Mouse (Mus musculus): ENCODE data around the gene Cit. TPM values are rescaled to one million over a fixed set of nuclear protein-coding genes. Genes with fewer than 3 reads are reported as not detected.

Gene Cit
- polyA plus RNA-seq, 1 experiment from 2014 or later = 39.8 TPM

DNA sequence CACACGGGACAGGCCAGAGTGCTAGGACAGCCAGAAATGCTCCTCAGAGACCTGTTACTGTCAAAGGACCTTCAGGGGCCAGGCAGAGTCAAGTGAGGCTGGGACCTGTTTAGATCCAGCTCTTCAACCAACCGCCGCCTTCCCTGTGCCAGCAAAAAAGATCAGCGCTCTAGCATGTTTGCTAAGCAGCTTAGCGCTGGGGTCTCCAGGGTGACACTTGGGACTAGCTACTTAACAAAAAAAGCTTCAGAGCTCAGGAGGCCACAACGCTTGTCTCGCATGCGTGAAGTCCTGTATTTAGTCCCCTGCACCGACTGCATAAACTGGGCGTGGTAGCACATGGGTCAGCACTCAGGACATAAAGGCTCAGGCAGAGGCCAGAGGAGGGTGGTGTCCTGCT, 16.9 kb downstream of the Cit start:
- H3K9ac ChIP-seq (ENCODE audit: low read depth, low read length) = no peak overlapping the region
- no peak overlapping the region for H3K4me3 ChIP-seq (ENCODE audit: low read length)
- no peak overlapping the region for H3K4me2 ChIP-seq (ENCODE audit: low read length)
- no peak overlapping the region for H3K27ac ChIP-seq (ENCODE audit: low read depth, low read length)
- WGBS = 86% methylated on average over 10 of the region's 10 CpGs
- no peaks in the 10 kb centered on the region for H3K27me3 ChIP-seq (replicated peaks; ENCODE audit: control insufficient read depth, insufficient read depth, low read length)
- H3K36me3 ChIP-seq (ENCODE audit: control insufficient read depth, insufficient read depth, low read length) = no peaks in the 10 kb centered on the region; the same call in 1 of the 2 replicates
- no peak for ATAC-seq
- no peaks in the 10 kb centered on the region for H3K9me3 ChIP-seq (ENCODE audit: control insufficient read depth, low read length)
- H3K4me1 ChIP-seq (ENCODE audit: control insufficient read depth, insufficient read depth, low read depth, low read length) = no peaks in the 10 kb centered on the region; the same call in 1 of the 2 replicates

DNA sequence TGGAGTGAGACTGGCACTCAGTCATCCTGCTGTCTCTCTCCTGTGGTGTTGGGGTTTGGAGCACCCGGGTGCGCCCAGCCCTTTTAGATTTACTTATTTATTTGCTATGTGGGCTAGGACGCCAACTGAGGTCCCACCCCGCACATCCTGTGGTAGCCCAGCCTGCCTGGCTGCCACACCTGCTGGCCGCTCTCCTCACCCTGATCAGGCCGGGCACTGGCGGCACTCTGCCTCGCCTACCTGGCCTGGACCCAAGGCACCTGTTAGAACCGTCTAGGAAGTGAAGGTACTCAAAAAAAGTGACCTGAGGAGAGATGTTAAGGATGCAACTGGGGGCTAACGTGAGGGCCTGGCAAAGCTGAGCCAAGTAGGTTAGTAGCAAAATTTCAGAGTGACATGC, 17.4 kb downstream of the Cit start:
- H3K27ac ChIP-seq (ENCODE audit: low read depth, low read length) = no peak overlapping the region
- H3K4me3 ChIP-seq (ENCODE audit: low read length) = no peak overlapping the region

DNA sequence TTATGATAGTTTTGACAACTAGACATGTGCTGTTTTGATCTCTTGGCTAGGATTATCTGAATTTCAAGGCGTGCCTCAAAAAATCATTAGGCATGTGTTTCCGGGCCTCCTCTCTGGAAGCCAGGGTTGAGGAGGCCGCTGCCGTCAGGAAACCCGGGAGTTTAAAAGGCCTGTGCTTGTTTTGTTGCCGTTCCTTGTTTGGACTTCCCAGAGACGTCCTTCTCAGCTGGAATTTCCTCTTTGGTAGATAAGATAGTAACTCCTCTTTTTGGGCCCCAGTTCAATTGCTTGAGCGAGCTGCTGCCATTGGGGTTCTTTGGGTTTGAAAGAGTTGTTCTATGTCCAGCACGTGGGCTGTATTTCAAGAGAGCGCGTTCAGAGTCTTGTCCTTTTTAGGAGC, 21.2 kb downstream of the Cit start:
- Histone ChIP-seq H3K27ac (ENCODE audit: low read depth, low read length) (no peak overlapping the region), H3K27me3 (replicated peaks; ENCODE audit: control insufficient read depth, insufficient read depth, low read length) (no peaks in the 10 kb centered on the region), H3K4me3 (ENCODE audit: low read length) (no peak overlapping the region), H3K9ac (ENCODE audit: low read depth, low read length) (no peak overlapping the region), H3K36me3 (ENCODE audit: control insufficient read depth, insufficient read depth, low read length) (no peaks in the 10 kb centered on the region; the same call in 1 of the 2 replicates), H3K9me3 (ENCODE audit: control insufficient read depth, low read length) (no peaks in the 10 kb centered on the region), H3K4me1 (ENCODE audit: control insufficient read depth, insufficient read depth, low read depth, low read length) (peaks cover 3% of the 10 kb centered on the region; the same call in 1 of the 2 replicates), H3K4me2 (ENCODE audit: low read length) (no peak overlapping the region)
- 79% methylated on average over 11 of the region's 11 CpGs for WGBS
- ATAC-seq = no peak

More for the DNA sequence above, 17.4 kb downstream of the Cit start:
- H3K9me3 ChIP-seq (ENCODE audit: control insufficient read depth, low read length) = no peaks in the 10 kb centered on the region
- no peaks in the 10 kb centered on the region; the same call in 1 of the 2 replicates for H3K36me3 ChIP-seq (ENCODE audit: control insufficient read depth, insufficient read depth, low read length)
- WGBS = 94% methylated on average over 10 of the region's 10 CpGs
- H3K4me1 ChIP-seq (ENCODE audit: control insufficient read depth, insufficient read depth, low read depth, low read length) = no peaks in the 10 kb centered on the region; the same call in 1 of the 2 replicates
- no peak for ATAC-seq
- no peak overlapping the region for H3K4me2 ChIP-seq (ENCODE audit: low read length)
- no peaks in the 10 kb centered on the region for H3K27me3 ChIP-seq (replicated peaks; ENCODE audit: control insufficient read depth, insufficient read depth, low read length)
- no peak overlapping the region for H3K9ac ChIP-seq (ENCODE audit: low read depth, low read length)

DNA sequence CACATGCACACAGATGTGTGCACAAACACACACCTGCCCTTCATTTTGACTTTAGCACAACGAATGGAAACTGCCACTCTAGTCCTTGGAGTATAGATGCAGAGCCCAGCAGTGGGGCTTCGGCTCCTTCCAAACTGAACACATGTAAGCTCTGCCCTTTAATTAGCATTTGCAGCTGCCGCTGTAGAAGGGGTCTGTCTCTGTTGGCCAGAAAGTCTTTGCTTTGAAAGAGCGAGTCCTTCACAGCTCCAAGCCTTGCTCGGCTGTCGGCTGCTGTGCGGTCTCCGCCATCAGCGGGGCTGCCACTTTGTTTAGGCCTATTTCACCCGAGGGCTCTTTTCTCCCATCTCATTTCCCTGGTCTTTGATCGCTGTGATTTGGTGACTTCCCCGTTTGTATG, 23.5 kb downstream of the Cit start:
- no peaks in the 10 kb centered on the region for H3K27me3 ChIP-seq (replicated peaks; ENCODE audit: control insufficient read depth, insufficient read depth, low read length)
- no peak for ATAC-seq
- H3K4me3 ChIP-seq (ENCODE audit: low read length) = no peak overlapping the region
- H3K9ac ChIP-seq (ENCODE audit: low read depth, low read length) = no peak overlapping the region
- H3K4me1 ChIP-seq (ENCODE audit: control insufficient read depth, insufficient read depth, low read depth, low read length) = peaks cover 3% of the 10 kb centered on the region; the same call in 1 of the 2 replicates
- no peaks in the 10 kb centered on the region for H3K9me3 ChIP-seq (ENCODE audit: control insufficient read depth, low read length)
- no peak overlapping the region for H3K4me2 ChIP-seq (ENCODE audit: low read length)
- H3K36me3 ChIP-seq (ENCODE audit: control insufficient read depth, insufficient read depth, low read length) = no peaks in the 10 kb centered on the region; the same call in 1 of the 2 replicates
- no peak overlapping the region for H3K27ac ChIP-seq (ENCODE audit: low read depth, low read length)
- WGBS = 40% methylated on average over 12 of the region's 12 CpGs

DNA sequence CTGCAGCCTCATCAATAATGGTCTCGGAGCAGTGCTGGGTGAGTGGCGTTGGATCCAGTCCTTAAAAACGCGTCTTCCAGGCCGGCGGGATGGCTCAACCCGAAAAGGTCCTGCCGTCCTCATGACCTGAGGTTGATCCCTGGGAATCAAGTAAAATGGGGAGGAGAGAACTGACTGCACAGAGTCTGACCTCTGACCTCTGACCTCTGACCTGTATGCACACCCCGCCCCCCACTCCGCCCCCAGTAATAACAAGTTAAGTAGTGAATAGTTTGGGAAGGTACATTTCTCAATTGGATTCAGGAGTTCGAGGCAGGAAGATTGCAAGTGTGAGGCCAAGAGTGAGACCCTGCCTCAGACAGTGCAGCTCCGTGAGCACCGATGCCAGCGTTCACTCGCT, 24.1 kb downstream of the Cit start:
- WGBS = 72% methylated on average over 15 of the region's 15 CpGs
- ATAC-seq = no peak
- Histone ChIP-seq H3K4me3 (ENCODE audit: low read length) (no peak overlapping the region), H3K4me2 (ENCODE audit: low read length) (no peak overlapping the region), H3K9me3 (ENCODE audit: control insufficient read depth, low read length) (no peaks in the 10 kb centered on the region), H3K36me3 (ENCODE audit: control insufficient read depth, insufficient read depth, low read length) (no peaks in the 10 kb centered on the region; the same call in 1 of the 2 replicates), H3K4me1 (ENCODE audit: control insufficient read depth, insufficient read depth, low read depth, low read length) (peaks cover 3% of the 10 kb centered on the region; the same call in 1 of the 2 replicates), H3K9ac (ENCODE audit: low read depth, low read length) (no peak overlapping the region), H3K27ac (ENCODE audit: low read depth, low read length) (no peak overlapping the region), H3K27me3 (replicated peaks; ENCODE audit: control insufficient read depth, insufficient read depth, low read length) (no peaks in the 10 kb centered on the region)

DNA sequence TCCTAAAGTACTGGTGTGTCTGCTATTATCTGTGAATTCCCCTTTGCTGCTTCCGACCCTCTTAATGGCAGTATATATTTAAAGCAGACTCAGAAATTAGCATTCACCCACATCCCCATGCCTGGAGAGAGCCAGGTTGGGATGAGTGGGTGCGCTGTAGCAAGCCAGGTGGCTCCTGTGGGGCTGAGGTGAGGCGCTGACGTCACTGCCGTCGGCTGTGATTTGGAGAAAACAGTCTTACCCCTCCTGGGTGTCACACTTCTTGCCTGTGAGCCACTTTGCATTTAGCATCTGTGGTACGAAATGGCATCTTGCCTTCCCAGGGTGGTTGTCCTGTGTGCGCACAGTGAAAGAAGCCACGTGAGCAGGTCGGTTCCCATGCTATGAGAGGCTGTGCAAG, 26.1 kb downstream of the Cit start:
- Histone ChIP-seq H3K4me2 (ENCODE audit: low read length) (no peak overlapping the region), H3K4me1 (ENCODE audit: control insufficient read depth, insufficient read depth, low read depth, low read length) (peaks cover 3% of the 10 kb centered on the region; the same call in 1 of the 2 replicates), H3K9ac (ENCODE audit: low read depth, low read length) (no peak overlapping the region), H3K27me3 (replicated peaks; ENCODE audit: control insufficient read depth, insufficient read depth, low read length) (no peaks in the 10 kb centered on the region), H3K27ac (ENCODE audit: low read depth, low read length) (no peak overlapping the region), H3K36me3 (ENCODE audit: control insufficient read depth, insufficient read depth, low read length) (no peaks in the 10 kb centered on the region), H3K4me3 (ENCODE audit: low read length) (no peak overlapping the region), H3K9me3 (ENCODE audit: control insufficient read depth, low read length) (no peaks in the 10 kb centered on the region)
- WGBS = 94% methylated on average over 10 of the region's 10 CpGs
- ATAC-seq = no peak

DNA sequence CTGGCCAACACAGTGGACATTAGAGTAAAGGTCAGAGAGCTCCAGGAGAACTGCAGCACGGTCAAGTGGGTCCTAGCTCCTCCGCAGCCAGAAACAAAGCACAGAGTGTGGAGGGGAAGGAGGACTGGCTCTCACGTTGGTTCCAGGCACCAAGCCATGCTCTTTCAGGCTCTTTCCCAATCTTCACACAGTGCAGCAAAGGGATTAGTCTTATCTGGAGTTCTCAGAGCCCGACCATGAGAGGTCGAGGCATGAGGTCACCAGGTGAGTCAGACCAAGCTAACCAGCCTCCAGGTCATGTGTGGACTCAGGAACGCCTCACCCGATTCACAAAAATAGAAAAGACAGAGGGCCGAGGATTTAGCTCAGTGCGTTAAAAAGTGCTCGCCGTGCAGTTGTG, 27.0 kb downstream of the Cit start:
- Histone ChIP-seq H3K27ac (ENCODE audit: low read depth, low read length) (no peak overlapping the region), H3K4me3 (ENCODE audit: low read length) (no peak overlapping the region), H3K9me3 (ENCODE audit: control insufficient read depth, low read length) (no peaks in the 10 kb centered on the region), H3K27me3 (replicated peaks; ENCODE audit: control insufficient read depth, insufficient read depth, low read length) (no peaks in the 10 kb centered on the region), H3K36me3 (ENCODE audit: control insufficient read depth, insufficient read depth, low read length) (no peaks in the 10 kb centered on the region), H3K4me1 (ENCODE audit: control insufficient read depth, insufficient read depth, low read depth, low read length) (peaks cover 3% of the 10 kb centered on the region; the same call in 1 of the 2 replicates), H3K9ac (ENCODE audit: low read depth, low read length) (no peak overlapping the region), H3K4me2 (ENCODE audit: low read length) (no peak overlapping the region)
- ATAC-seq = no peak
- WGBS = 92% methylated on average over 11 of the region's 11 CpGs

DNA sequence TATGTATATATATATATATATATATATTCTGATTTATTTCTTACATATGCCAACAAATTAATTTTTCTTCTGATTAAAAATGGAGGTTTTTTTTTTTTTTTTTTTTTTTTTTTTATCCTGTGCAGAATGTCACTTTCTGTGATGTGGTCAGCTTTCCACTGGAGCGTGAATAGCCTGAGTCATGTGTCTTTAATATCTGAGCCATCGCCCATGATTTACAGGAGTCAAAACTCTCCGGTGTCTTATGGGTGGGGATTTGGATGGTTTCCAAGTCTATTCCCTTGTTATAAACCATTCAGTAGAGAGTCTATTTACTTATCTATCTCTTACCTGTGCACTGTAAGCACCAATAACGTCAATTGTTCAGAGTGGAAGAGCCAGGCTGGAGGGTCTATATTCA, 27.9 kb downstream of the Cit start:
- no peak for ATAC-seq
- no peak overlapping the region for H3K4me2 ChIP-seq (ENCODE audit: low read length)
- no peak overlapping the region for H3K9ac ChIP-seq (ENCODE audit: low read depth, low read length)
- H3K9me3 ChIP-seq (ENCODE audit: control insufficient read depth, low read length) = no peaks in the 10 kb centered on the region
- H3K27ac ChIP-seq (ENCODE audit: low read depth, low read length) = no peak overlapping the region
- no peaks in the 10 kb centered on the region for H3K36me3 ChIP-seq (ENCODE audit: control insufficient read depth, insufficient read depth, low read length)
- H3K4me3 ChIP-seq (ENCODE audit: low read length) = no peak overlapping the region
- H3K27me3 ChIP-seq (replicated peaks; ENCODE audit: control insufficient read depth, insufficient read depth, low read length) = no peaks in the 10 kb centered on the region
- 78% methylated on average over 4 of the region's 4 CpGs for WGBS
- H3K4me1 ChIP-seq (ENCODE audit: control insufficient read depth, insufficient read depth, low read depth, low read length) = peaks cover 3% of the 10 kb centered on the region; the same call in 1 of the 2 replicates

DNA sequence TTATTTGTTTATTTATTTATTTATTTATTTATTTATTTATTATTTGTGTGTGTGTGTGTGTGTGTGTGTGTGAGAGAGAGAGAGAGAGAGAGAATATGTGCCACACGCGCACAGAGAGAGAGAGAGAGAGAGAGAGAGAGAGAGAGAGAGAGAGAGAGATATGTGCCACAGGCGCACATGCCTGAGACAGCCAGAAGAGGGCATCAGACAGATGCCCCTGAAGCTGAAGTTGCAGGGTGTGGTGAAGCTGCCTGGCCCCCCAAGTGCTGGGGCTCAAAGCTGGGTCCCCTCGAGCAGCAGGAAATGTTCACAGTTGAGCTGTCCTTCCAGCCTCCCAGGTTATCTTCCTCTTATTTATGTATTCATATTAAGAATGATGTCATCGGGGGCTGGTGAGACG, 32.3 kb downstream of the Cit start:
- WGBS = 94% methylated on average over 6 of the region's 6 CpGs
- no peak overlapping the region for H3K27ac ChIP-seq (ENCODE audit: low read depth, low read length)
- ATAC-seq = no peak
- H3K9ac ChIP-seq (ENCODE audit: low read depth, low read length) = no peak overlapping the region
- no peak overlapping the region for H3K4me2 ChIP-seq (ENCODE audit: low read length)
- no peaks in the 10 kb centered on the region for H3K9me3 ChIP-seq (ENCODE audit: control insufficient read depth, low read length)
- no peak overlapping the region for H3K4me3 ChIP-seq (ENCODE audit: low read length)
- H3K27me3 ChIP-seq (replicated peaks; ENCODE audit: control insufficient read depth, insufficient read depth, low read length) = no peaks in the 10 kb centered on the region
- H3K36me3 ChIP-seq (ENCODE audit: control insufficient read depth, insufficient read depth, low read length) = no peaks in the 10 kb centered on the region
- H3K4me1 ChIP-seq (ENCODE audit: control insufficient read depth, insufficient read depth, low read depth, low read length) = no peaks in the 10 kb centered on the region

DNA sequence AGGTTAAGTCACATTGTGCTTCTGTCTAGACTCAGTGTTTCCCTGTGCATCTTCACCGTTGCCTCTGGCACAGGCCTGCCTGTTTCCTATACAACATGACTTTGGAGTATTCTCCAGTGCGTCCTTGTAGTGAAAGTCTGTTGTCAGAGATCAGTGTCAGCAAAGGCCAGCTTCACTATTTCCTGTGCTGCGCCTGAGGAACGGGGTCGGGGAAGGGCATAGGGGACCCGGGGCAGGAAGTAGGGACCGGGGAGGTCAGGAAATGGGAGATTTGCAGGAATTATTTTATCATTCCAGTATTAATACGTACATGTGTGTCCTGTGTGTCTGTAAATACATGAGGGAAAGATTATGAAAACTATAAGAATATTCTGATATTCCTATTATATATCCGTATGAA, 37.1 kb downstream of the Cit start:
- no peak overlapping the region for H3K9ac ChIP-seq (ENCODE audit: low read depth, low read length)
- no peak overlapping the region for H3K27ac ChIP-seq (ENCODE audit: low read depth, low read length)
- H3K27me3 ChIP-seq (replicated peaks; ENCODE audit: control insufficient read depth, insufficient read depth, low read length) = no peaks in the 10 kb centered on the region
- 89% methylated on average over 9 of the region's 9 CpGs for WGBS
- no peaks in the 10 kb centered on the region for H3K36me3 ChIP-seq (ENCODE audit: control insufficient read depth, insufficient read depth, low read length)
- no peak for ATAC-seq
- H3K9me3 ChIP-seq (ENCODE audit: control insufficient read depth, low read length) = no peaks in the 10 kb centered on the region
- H3K4me3 ChIP-seq (ENCODE audit: low read length) = no peak overlapping the region
- no peak overlapping the region for H3K4me2 ChIP-seq (ENCODE audit: low read length)
- H3K4me1 ChIP-seq (ENCODE audit: control insufficient read depth, insufficient read depth, low read depth, low read length) = no peaks in the 10 kb centered on the region
